Mouse (Mus musculus) yolk sac, embryonic 10.5 days (tissue): ENCODE results near the gene Clstn3.
"Not testable (repeated sequence)": the region's sequence is repeated elsewhere in the genome, so short reads cannot be mapped to it uniquely, and the experiment has no call there.

Experiments used
- DNase-seq: peaks from one replicate; pipeline ENCODE4 v3.0.0-alpha.2; 2017; ENCODE audit warnings: low spot score

Gene Clstn3

DNA sequence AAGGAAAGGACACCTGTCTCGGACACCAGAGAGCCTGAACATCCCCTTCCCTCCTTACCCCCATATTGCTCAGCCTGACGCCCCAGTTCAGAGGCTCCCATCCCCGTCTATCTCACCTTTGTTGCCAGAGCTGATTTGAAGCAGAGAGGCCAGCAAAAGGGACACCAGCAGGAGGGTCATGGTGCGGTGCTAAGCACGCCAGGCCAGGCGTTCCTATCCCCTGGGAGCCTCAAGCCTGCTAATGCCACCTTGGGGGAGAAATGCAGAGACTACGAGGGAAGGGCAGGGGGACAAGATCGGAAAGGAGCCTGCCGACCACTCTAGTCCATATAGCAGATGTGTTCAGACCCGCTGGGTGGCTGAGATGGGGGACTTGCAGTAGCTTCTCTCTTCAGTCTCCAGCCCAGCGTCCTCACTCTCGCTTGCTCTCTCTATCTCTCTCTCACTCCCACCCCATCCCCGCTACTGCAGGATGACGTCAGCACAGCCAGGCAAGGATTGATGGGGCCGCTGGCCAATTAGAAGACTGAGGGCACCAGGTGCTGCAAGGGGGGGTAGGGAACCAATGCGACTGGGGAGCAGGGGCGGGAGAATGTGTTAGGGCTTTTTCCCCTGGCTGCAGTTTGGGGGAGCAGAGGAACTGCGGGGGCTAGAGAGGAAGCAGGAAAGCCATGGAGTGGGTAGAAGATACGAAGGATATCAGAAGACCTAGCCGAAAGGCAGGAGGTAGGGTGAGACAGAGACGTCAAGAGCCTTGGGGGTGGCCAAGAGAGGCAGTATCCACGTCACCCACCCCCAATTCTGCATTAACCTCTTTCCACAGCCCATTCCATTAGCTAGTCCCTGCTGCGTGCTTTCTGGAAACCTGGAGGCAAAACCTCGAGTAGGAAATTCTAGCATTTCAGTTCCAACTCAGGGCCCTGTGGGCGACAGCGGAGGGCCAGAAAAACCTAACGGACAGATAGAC lies at the start of gene Clstn3:
Gene Clstn3 (minus strand): TSS at position 490 of the 967 bp plus-strand sequence.
- DNase-seq = peak; percentile 76

DNA sequence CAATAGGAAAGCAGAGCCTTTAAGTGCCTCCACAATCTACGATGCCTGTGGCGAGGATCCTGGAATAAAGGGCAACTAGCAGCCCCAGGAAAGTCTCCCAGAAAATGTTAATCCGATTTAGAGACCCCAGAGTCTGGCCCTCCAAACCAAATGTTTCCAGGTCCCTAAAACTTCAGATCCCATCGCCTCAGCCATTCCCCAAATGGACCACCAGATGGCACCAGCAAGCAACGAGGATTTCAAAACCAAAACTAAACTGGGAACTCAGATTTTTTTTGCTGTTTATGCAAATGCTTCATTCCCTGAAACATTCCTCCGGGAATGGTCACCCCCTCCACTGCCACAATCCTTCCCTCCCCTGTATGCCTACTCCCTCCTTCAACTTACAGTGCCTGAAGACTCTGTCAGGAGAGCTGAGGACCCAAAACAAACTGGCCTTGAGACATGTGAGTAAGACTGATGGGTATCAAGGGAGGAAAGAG lies 47.8 kb upstream of the Clstn3 start, which contains the start of gene C1ra:
Gene C1ra (plus strand): TSS at position 51 of the 482 bp plus-strand sequence.
- DNase-seq = peak; percentile 55

DNA sequence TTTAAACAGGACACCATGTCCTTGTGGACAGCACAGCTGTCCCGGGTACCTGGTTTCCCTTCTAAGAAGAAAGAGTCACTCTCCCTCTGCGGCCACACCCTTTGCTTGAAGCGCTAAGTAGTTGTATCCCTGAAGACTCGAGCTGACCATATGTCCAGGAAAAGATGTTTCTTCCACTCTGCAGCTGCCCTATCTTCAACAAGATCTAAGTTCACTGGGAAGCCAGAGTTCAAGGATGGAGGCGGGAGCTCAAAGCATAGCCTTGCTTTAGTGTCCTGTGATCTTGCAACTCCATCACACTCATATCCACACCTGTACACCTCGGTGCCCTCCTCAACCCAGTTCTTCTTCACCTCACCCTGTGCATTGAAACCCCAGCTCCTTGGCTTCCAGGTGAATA lies 47.3 kb upstream of the Clstn3 start:
- peak; percentile 32 for DNase-seq

DNA sequence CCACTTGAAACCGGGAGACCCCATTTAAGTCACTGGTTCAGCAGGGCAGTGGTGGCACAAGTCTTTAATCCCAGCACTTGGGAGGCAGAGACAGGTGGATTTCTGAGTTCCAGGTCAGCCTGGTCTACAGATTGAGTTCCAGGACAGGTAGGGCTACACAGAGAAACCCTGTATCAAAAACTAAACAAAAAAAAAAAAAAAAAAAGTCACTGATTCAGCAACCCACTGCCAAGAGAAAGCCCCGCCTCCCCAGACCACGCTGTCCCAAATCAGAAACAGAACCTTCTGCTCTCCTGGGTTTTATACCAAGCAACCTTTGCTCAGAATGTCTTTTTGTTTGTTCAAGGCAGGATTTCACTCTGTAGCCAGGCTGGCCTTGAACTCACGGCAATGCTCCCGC lies 44.6 kb upstream of the Clstn3 start:
- not testable (repeated sequence) for DNase-seq

DNA sequence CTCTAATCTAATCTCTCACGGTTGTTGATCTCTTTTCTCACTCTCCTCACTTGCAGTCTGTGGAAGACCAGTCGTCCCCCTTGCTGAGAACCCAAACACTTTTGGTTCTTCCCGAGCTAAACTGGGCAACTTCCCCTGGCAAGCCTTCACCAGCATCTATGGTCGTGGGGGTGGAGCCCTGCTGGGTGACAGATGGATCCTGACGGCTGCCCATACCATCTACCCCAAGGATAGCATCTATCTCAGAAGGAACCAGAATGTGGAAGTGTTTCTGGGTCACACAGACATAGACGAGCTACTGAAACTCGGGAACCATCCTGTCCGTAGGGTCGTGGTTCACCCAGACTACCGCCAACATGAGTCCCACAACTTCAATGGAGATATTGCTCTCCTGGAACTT lies 43.7 kb upstream of the Clstn3 start:
- DNase-seq = no peak

DNA sequence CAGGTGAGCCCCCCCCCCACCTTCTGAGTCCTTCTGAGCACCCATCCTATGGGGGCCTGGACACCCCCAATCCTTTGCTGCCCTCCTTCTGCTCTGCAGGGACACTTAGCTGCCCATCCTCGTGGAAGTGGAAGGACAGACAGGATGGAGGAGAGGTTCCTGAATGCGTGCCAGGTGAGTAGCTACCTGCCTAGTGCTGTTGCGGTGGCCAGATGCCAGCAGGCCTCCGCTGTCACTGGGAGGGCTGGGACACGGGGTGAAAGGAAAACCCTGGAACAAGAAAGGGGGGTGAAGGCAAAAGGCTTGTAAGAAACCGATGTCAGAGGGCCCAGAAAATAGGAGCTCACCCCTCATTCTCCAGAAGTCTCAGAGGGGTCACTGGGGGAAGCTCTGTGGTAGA lies 42.4 kb upstream of the Clstn3 start:
- no peak for DNase-seq

DNA sequence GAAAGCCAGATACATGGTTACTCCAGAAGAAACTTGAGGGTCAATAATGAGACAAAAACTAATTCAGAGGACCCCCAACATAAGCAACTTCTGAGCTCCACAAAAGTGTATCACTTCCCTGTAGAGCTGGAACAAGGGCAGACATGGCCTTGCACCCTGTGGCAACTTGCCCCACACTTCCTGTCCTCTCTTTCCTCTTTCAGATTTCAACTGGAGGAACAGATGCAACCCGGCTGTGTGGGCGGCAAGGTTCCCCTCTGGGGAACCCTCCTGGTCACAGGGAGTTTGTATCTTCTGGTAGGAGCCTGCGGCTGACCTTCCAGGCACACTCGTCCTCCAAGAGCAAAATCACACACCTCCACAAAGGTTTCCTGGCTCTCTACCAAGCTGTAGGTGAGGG lies 40.4 kb upstream of the Clstn3 start:
- DNase-seq = no peak

DNA sequence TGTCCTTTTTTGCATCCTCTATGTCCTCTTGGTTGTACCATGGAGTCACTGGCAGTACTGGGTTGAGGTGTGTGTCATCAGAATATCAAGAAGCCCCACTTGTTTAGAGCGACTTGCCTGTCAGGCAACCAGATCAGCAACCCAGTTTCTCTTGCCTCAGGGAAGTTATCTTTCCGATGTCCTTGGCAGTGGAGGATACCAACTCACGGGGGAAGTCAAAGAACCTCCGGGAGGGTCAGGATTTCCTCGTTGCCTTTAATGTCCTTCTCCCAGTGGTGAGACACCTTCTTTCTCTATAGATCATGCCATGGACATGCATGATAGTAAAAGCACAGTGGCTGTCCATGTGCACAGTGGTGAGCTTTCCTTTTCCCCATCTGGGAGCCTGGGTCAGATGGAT lies 37.4 kb upstream of the Clstn3 start:
- DNase-seq = no peak

DNA sequence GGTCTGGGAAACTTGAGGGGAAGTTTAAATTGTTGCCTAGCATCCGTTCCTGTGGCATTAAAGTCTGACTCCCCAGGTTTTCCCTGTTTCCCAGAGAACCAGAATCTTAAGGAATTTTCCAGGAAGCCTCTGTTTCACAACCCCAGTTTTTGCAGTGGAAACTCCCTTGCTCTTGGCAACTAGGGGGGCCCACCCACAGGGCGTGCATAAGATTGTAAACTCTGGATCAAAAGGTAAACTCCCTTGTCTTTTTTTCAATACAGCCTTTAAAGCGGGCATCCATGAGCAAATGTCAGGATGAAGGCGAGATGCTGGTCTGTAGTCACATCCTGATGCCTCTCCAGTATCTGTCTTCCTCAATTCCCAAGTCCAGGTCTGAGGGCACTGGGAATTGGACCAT lies 36.9 kb upstream of the Clstn3 start:
- no peak for DNase-seq

DNA sequence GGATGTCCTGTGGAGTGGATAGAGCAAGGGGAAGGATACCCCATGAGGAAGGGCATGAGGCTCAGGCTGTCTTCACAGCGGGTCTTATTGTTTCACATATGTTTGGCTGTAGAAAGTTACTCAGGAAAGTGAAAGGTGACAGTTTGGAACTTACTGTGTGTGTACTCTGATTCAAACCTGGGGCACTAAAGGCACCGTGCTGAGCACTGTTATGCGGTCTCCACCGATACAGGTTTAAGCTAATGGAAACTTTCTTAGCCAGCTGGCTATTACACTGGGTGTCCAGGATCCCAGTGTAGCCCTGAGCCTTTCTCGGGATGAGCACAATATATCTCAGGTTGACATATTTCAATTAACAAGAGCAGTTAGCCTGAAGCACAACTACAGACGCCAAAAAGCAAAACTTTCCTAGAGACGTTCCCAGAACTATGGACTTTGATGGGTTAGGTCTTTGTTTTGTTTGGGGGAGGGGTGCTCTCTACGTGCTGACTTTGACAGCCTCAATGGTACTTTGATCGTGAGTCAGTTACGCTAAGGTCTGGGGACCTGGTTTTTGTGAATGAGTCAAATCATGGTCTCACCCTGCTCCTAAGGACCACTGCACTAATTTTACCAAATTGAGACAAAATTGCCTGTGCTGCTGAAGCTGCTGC lies 35.4 kb upstream of the Clstn3 start:
- DNase-seq = peak; percentile 72

DNA sequence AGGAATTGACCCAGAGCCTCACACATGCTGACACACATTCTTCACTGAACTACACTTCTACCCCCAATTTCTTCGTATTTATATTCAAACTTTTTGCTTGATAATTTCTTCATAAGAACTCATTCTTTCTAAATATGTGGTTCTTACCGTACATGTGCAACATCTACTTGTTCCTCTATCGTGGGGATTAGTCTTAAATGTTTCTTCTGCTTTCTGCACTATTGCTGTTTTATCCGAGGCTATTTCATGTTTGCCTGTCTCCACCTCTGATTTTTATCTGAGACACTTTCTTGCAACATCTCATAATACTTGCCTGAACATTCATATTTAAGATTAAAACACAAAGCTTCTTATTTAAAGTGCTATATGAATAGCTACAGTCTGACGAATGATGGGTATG lies 31.5 kb upstream of the Clstn3 start:
- no peak for DNase-seq

DNA sequence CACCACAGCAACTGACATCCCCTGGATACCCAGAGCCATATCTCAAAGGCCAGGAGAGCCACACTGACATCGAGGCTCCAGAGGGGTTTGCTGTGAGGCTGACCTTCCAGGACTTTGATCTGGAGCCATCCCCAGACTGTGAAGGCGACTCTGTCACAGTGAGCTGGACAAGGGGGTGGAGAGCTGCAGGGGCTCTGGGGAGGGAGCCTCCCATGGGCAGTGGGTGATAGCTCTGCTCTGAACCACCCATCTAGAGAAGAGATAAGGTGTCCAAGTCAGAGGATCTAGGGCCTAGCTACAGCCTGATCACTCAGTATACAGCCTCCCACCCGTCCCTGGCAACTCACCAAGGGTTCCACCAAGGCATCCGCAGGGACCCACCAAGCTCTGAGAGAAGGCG lies 29.3 kb upstream of the Clstn3 start:
- peak; percentile 67 for DNase-seq

DNA sequence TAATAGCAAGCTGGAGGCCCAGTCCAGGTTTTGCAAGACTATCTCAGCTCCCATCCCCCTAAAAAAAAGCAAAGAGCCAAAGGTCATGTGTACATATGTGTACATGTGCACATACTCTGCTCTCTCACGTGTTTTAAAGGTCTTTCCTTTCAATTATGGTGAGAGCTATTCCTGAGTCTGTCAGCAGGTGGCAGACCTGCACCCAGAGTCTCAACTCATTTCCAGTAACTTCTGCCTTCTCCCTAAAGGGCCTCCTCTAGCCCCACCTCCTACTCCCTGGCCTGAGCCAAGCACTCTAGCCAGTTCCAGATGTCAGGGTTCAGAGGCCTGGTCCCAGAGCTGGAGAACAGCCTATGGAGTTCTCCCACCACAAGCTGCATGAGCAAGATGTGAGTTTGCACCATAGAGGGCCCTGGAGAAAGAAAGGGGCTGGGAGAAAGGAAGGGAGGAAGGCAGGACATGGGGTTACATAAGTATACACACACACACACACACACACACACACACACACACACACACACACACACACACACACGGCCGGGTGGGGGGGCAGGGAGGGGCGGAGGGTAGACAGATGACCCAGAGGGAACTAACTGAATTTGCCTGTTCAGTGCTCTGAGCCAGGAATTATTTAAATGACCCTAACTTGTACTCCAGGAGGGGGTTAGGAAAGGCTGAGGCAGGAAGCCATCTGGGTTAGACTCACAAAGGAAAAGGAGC lies 28.4 kb upstream of the Clstn3 start, which contains the start of gene C1rl:
Gene C1rl (plus strand): TSS at position 272 of the 720 bp plus-strand sequence.
- DNase-seq = peak; percentile 95

DNA sequence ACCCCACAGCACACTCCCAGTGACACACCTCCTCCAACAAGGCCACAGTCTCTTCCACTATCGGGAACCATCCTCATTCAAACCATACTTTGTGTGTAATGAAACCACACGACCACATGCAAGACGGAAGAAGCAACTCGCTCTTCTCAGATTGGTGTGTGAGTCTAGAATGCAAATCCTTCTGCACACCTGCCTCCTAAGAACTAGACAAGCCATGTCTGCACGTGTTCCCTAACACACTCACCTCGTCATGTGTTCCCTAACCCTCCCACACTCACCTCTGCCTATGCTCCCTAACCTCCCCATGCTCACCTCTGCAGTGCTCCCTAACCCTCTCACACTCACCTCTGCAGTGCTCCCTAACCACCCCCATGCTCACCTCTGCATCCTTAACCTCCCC lies 26.8 kb upstream of the Clstn3 start:
- no peak for DNase-seq

DNA sequence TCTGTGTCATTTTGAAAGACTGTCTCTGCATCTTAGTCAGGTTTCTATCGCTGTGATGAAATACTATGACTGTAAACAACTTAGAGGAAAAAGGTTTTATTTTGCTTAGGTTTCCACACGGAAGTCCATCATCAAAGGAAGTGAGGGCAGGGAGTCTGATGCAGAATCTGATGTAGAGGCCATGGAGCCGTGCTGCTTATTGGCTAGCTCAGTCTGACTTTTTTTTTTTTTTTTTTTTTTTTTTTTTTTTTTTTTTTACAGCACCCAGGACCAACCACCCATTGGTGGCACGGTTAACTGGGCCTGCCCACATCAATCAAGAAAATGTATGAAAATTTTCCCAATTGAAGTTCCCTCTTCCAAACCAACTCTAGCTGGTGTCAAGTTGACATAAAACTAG lies 24.4 kb upstream of the Clstn3 start:
- no peak for DNase-seq

DNA sequence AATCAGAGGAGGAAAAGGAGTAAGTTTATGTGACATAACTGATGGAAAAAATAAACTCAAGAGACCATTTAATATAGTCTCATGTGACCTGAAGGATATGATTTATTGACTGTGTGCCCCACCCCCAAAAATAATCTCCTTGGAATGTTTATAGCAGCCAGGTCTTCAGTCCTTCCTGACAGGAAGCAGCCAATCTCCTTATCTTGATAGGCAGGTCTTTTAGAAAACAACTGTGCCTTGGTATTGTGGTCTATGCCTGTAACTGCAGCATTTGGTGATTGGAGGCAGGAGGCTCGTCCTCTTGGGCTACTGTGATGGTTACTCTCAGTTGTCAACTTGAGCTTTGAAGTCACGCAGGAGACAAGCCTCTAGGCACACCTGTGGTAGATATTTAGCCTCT lies 22.9 kb upstream of the Clstn3 start:
- no peak for DNase-seq

DNA sequence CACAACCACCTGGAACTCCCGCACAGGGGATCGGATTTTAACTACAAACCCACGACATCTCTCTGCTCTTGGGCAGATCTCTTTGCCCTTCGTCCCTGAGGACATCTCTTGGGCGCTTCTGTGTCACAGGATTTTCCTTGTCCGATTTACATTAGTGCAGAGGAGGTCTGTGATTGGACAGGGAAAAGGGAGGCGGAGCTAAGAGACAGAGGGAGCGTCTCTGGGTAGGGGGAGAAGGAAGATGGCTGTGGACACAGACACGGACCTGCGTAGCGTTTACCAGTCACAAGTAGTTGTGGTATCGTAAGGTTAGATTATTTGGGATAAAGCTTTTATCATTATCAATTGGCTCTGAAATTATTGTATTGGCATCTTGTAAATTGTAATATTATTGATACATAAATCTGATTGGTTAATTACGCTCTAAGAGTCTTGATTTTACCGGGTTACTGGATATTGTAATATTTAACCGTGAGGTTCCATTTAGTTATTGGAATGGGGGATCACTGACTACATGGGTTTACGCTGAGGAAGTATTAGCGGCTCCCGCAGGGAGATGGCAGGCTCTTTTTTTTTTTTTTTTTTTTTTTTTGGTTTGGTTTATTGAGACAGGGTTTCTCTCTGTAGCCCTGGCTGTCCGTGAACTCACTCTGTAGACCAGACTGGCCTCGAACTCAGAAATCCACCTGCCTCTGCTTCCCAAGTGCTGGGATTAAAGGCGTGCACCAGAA lies 21.0 kb upstream of the Clstn3 start:
- DNase-seq = peak; percentile 84

DNA sequence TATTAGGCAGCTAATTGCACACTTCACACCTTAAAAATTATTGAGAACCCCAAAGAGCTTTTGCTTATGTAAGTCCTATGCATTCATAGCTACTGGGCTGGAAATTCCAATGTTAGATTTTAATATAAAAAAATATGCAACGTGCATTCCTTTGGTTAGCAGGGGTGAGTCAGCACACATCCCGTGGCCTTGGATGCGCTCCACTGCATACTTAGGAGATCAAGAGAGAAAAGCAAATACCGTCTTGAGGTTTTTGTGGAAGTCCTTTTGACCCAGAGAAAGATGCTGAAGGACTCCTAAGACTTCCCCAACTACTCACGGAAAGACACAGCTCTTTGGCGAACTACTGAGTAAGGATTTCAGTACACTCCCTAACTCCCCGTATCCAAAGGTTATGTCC lies 20.3 kb upstream of the Clstn3 start:
- DNase-seq = no peak

DNA sequence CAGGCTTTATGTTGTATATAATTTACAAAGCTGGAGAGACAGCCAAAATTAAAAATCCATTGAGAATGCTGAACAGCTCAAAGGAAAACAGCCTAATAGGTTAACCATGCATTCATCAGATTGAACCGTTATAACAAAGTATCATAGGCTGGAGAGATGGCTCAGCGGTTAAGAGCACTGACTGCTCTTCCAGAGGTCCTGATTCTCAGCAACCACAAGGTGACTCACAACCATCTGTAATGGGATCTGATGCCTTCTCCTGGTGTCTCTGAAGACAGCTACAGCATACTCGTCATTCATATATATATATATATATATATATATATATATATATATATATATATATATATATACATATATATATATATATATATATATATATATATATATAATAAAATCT lies 19.2 kb upstream of the Clstn3 start:
- DNase-seq = not testable (repeated sequence)

DNA sequence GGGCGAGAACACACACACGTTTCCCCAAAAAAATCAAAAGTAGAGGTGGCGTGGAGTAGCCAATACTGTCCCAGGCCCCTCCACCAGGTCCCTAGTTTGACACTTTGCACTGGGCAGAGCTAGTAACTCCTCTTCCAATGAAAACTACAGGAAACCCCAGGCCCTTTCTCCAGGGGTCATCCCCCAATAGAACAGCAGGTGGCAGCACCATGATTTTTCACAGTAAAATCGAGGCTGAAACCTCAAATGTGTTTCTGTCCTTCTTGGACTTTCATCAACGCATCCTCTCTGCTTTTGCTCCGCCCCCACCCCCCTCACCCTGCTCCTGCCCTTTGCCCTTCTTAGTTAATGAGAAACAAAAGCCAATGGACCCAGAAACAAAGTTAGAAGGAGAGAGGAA lies 17.0 kb upstream of the Clstn3 start:
- peak; percentile 92 for DNase-seq

DNA sequence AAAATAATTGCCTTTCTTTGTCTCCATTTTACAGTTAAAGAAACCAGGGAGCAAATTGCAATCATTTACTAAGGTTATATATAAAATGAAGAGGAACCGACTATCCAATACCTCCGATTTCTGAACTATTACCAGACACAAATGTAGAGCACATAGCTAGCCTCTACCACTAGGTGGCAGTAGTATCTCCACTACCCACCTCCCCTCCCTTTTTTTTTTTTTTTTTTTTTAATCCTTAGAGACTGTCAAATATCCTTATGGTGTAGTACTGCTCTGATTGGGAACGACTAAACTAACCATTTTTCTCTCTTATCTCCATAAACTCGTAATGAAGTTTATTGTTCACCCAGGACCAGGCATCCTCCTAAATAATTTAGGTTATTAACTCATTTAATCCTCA lies 15.7 kb upstream of the Clstn3 start:
- DNase-seq = no peak

DNA sequence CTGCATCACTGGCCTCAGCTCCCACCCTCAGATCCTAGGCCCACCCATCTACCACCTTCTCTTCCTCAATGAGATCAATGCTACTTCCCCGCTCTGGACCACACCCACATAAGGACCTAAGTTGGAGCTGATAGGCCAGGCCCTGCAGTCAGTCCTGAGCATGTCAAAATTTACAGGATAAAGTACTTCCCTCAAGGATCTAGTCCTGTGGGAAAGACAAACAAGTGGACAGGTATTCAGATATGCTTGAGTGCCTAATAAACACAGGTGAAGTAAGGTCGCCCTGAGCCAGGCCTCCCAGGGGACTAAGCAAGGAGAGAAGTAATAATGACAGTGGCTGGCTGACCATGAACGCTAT lies 15.0 kb upstream of the Clstn3 start:
- no peak for DNase-seq
